Mouse (Mus musculus) liver, embryonic 14.5 days (tissue): ENCODE measurements at regions not wholly inside any gene's neighbourhood (a gene's known extent, or its start where the extent isn't known, plus 50 kb on each side); places are given as distances from the start of the nearest gene placed in this dataset.

Experiments used
- CTCF ChIP-seq: IDR thresholded peaks from 2 replicates; pipeline ENCODE4 v1.5.1; 2016; ENCODE audit warnings: antibody characterized with exemption, low read depth, control low read depth
- EP300 ChIP-seq: IDR thresholded peaks from 2 replicates; pipeline ENCODE4 v1.6.1; 2016; ENCODE audit warnings: antibody characterized with exemption, low read depth

DNA sequence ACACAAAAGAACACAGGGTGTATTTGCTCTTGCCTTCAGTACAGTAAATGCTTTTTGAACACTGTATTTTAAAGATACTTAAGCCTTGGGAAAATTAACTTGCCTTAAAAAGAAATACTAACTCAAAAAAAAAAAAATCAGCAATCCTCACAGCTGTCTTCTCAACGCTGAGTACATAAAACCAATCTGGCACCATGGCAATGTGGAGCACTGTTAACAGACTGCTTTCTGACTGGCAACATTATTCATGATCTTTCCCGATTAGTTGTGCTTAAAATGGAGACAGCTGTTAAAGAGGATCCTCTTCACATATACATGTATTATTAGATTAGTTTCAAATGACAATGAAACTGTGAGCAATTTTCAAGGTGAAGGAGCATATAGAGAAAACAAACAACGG is 587.5 kb downstream of the Slitrk1 start:
- no peak for TF ChIP-seq CTCF
- TF ChIP-seq EP300: no peak
